Mouse (Mus musculus) kidney, adult 2 months (tissue): ENCODE results near the gene Sesn3.

Experiments
- CTCF ChIP-seq: fragments of 200-500 bp; conservative IDR thresholded peaks from 2 replicates; pipeline ENCODE4 v1.5.1; 2011; ENCODE audit warnings: low read depth, mild to moderate bottlenecking, control low read depth, low read length, moderate library complexity, mixed read lengths; ENCODE audit not compliant: insufficient read depth, insufficient read length
- POLR2A ChIP-seq: fragments of 200-500 bp; IDR thresholded peaks from one replicate; pipeline ENCODE4 v1.6.1; 2011; ENCODE audit warnings: low read depth, low read length, control low read depth

- TF ChIP-seq CTCF, result no peak
- TF ChIP-seq POLR2A, result no peak
Observed at GRCm38 (mm10) chr9:14378151-14378550, 103.3 kb downstream of the Sesn3 start.
